Mouse (Mus musculus) retina, postnatal 1 day (tissue): Measurements from ENCODE around the gene Wnk1.
A peak's percentile ranks its signal among the peaks of the same experiment; 100 is the strongest.
"Not testable (repeated sequence)": the region's sequence is repeated elsewhere in the genome, so short reads cannot be mapped to it uniquely, and the experiment has no call there.

Source experiments
- DNase-seq: peaks from one replicate; pipeline ENCODE4 v3.0.0-alpha.2; 2012

The Wnk1 gene

DNA sequence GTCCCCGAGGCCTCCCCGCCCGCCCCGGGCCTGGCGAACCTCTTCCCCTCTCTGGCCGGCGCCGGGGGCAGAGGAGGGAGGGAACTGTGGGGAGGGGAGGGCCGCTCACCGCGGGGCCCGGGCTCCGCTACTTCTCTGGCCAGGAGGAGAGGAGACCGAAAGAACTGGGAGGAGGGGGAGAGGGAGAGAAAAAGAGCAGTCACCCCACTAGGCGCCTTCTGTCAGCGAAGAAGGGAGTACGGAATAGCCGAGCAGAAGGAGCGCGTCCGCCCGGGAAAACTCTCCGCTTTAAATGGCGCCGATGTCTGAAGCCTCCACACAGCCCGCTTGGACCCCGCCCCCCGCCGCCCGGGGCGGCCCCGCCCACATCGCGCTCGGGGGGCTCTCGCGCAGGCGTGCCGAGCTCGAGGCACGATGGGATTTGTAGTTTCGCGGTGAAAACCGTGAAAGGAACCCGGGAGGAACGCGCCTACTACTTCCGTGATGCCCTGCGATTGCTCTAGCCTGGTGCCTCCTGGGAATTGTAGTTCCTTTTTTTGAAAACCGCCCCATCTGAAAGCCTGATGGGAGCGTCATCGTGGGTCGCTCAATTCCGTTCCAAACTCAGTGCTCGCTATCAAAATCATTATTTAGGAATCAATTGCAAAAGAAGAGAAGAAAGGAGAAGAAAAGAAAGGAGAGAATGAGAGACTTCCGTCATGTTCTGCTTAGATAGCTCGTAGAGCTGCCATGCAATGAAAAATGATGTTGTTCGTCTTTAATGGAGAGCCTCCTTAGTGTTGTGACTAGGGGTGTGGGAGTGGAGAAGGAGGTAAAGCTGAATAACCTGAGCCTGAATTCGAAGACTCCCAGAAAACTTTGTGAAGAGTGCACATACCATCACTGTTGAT lies at the start of gene Wnk1:
Gene Wnk1 (minus strand): TSS at position 307 of the 890 bp plus-strand sequence.
- peak; percentile 99 for DNase-seq

DNA sequence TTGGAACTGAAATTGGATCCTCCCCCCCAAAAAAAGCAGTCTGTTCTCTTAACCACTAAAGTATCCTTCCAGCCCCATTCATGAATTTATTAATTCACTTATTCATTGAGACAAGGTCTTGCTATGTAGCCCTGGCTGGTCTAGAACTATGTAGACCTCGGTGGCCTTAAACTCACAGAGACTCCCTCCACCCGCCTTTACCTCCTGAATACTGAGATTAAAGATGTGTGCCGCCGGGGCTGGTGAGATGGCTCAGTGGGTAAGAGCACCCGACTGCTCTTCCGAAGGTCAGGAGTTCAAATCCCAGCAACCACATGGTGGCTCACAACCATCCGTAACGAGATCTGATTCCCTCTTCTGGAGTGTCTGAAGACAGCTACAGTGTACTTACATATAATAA lies 48.6 kb upstream of the Wnk1 start:
- not testable (repeated sequence) for DNase-seq

DNA sequence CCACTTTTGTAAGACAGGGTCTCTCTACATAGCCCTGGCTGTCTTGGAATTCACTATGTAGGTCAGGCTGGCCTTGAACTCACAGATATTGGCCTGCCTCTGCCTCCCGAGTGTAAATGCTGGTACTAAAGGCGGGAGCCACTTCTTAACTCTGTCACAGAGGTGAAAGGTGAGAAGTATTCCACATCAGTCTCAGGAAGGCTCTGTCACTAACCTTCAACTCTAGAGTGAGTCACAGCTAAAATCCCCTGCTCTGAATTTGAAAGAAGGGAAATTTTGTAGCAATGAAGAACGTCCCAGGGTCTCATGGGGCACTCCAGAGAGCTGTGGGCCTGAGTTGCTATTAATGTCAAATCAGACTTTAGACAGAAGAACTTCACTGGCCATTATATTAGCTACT lies 47.4 kb upstream of the Wnk1 start:
- no peak for DNase-seq

DNA sequence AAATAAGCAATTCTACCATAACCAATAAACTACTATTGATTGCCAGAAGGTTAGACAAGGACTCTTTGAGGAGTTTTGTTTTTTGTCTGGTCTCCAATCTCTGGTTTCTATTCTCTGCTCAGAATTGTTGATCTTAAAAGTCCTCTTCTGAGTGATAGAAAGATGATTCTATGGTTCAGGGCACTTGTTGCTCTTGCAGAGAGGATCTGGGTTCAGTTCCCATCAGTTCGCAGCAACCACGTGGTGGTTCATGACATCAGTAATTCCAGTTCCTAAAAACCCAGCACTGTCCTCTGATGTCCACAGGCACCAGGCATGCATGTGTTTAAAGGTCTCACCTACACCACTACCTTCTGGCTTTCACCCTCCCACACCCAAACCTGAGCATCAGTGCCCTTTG lies 46.5 kb upstream of the Wnk1 start:
- DNase-seq, result no peak

DNA sequence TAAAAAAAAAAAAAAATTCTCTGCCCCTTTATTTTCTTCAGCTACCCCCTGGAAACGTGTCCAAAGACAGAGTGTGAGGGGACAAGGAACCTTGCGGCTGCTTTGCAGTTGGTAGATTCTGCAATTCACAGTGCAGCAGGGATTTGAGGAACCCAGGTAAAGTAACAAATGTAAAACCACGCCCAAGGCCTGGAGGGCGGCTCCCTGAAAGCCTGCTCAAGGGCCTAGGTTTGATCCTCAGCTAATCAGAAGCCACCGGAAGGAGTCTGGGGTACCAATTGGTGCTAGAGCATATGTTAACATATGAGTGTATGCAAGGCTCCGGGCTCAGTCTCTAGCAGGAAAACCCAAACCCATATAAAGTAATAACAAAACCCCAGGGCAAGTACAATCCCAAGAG lies 45.0 kb upstream of the Wnk1 start:
- DNase-seq, result no peak

DNA sequence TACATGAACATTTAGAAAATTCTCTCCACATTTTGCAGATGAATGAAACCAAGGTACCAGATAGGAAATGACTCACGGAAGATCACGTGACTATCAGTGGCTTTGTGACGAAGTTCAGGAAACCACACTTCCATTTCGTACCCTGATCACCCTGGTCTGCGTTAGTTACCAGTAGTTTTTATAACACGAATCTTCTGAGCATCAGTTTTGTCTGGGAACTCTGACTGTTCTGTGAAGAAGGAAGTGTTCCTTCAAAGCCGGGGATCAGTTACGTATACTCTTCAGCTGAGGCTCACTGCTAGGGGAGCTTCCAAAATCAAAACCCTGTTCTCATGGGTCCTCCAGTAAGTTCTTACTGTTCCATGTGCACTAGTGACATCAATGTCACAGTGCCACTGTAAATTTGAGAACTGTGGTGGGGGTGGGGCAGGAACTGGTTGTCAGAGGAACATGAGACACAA lies 44.5 kb upstream of the Wnk1 start:
- DNase-seq, result no peak

DNA sequence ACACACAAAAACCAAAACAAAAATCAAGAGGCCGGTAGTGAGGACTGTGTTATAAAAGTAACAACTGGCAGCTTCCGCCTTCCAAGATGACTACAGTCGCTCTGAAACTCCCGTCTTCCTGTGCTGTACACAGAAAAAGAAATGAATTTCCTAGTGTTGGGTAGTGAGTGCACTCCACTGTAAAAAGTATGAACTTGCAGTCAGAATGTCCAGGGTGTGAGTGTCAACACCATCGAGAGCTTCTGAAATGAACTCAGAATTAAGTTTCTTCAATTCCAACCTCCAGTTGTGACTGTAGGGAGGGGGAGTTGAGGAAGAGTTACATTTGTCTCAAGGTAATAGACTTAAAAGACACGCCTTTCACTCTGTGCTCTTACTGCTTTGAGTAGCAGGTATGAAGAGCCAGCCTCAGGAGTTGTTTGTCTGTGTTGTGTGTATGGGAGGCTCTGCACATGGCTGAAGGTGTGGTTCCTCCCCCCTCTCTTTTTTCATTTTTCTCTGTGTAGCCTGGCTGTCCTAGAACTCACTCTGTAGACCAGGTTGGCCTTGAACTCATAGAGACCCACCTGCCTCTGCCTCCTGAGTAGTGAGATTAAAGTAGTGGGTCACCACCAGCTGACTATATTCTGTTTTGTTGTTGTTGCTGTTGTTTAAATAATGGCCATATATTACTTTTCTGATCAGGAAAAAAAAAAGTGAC lies 43.9 kb upstream of the Wnk1 start:
- DNase-seq, result no peak

DNA sequence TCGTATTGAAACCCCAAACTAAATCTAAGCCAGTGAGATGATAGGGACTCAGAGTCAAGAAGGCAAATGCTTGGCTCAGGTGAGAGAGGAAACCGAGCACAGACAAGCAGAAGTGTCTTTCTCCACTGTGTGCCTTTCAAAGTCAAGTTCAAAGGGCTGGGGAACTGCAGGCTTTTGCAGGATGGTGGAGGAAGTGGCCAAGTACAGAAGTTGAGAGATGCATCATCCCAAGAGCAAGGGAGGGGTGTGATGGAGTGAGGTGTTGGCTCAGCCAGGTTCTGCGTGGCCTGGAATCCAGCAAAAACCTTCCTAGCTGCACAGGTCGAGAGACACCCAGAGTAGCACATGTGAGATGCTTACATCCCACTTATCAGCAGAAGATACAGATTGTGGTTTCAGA lies 43.0 kb upstream of the Wnk1 start:
- DNase-seq, result no peak

DNA sequence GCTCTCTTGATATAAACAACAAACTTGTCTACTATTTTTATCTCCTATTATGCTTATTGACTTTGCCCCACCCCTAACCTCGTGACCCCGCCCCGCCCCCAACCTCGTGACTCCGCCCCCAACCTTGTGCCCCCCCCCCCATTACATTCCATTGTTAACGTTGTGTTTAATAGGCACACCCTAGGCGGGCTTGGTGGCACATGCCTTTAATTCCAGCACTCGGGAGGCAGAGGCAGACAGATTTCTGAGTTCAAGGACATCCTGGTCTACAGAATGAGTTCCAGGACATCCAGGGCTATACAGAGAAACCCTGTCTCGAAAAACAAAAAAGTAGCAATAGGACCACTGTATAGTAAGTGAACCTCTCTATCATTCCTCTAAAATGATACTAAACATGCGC lies 41.1 kb upstream of the Wnk1 start:
- no peak for DNase-seq

DNA sequence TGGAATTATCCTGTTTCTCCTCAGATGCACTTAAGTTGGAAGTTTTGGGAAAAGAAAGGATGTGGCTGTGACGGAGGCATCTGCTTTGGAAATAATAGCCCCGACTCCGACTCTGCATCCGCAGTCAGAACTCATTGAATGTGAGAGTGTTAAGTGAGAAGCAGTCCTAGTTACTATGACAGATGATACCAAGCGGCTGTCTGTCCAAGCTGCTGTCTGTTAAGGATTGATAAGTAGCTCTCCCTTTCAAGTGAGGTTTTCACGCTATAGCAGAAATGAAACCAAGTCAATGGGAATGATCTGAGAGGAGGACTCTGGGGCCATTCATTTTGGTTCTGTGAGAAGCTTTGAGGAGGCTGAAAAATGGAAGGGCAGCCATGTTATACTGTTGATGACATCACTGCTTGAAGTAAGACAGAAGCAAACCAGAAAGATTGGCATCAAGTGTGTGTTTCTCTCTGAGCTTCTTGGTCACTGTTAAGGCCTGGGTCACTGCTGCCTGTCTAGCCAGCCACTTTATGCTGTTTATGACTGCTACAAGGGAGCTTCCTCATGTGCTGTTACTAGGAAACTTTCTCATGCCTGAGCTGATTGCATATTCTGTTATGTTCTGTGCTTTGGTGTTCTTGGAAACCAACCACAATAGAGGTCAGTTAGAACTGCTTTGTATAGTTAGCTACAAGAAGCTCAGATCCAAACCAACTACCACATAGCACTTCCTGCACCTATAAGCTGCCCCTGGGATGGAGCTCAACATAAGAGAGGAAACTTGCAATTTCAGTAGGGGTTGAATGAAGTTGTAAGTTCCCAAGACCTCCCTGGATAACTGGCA lies 38.4 kb upstream of the Wnk1 start:
- DNase-seq, result no peak

DNA sequence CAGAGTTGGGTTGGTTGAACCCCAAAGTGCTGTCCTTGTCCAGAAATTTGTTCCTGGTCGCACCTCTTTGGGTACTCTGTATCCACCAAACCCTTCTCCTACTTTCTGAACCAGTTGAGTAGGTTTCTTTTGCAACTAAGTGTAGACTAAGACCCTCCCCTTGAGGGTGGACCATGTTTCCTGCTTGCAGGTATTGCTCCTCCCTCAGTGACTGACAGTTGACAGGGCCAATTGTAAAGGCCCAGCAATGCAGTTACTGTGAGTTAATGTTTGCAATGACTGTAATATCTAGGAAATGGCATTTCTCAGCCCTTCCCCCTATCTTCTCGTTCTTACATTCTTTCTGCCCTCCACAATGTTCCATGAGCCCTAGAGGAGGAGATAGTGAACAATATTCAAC lies 34.2 kb upstream of the Wnk1 start:
- no peak for DNase-seq

DNA sequence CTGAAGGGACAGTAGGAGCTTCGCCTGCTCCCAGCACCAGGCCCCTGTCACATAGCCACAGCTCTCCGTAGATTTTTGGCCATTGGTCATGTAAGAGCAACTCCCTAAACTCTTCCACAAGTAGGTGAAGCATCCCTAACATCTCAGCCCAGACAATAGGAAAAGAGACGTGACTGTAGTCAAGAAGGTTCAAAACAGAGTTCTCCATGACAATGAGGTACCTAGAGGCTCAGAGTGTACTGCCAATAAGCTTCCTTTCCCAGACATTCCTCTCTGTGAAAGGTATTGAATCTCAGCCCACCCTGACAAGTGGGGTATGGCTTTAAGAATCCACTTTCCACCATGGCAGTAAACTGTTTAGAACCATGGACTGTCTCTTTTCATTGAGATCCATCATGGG lies 31.1 kb upstream of the Wnk1 start:
- no peak for DNase-seq

DNA sequence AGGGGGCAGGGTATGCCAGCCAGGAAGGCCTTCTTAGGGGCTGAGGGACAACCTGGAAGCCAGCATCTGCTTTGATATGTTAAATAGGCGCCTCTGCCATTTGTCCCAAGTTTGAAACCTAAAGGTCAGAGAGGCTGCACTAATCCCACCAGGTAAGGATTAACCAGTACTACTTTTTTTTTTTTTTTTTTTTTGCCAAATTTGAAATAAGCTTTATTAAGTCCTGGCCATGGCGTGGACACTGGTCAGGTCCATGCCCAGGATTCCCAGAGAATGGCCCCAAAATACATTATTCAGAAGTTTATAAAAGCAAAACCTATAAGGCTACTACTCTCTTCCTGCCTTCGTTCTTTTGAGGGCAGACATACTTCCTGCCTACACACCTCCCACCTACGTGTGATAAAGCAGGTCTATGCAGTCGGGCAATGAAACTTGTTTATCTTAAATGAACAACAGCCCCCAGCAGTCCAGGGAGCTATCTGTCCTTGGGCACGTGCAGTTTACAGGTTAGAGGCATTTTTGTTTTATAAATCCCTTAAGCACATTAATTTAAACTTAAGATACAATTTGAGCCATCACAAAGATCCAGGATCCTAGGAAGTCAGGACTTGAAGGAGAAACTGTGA lies 27.2 kb upstream of the Wnk1 start:
- DNase-seq, result no peak

DNA sequence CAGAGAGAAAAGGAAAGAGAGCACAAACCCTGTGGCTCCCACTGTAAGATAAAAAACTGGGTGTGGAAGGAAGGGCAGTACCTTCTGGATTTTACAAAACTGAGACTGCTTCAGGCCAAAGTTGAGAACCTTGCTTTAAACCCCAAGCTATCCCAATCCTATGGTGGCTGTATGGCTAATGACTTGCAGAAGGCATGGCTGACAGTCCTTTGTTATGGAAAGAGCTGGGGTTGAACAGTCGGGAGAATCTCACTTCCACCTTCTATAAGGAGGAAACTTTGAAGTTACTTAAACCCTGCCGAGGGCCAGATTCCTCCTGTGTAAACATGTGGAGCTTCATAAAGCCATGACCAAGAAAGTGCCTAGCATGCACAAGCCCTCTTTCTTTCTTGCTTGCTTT lies 26.2 kb upstream of the Wnk1 start:
- no peak for DNase-seq

DNA sequence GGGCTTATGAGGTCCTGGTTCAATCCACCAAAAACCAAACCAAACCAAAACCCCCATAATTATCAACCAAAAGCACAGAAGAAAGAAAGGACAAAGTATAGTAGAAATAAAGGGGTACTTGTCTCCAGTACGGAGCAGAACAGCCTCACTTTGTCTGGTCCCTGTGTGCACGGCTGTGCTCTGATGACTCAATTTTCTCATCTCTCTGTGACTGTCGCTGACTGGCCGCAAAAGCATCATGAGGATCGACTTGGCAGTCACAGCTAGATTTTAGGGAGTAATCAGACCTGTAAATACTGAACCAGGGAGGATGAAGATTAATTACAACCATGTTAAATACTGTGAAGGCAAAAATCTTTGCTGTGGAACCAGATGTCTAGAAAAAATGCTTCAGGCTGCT lies 24.5 kb upstream of the Wnk1 start:
- no peak for DNase-seq

DNA sequence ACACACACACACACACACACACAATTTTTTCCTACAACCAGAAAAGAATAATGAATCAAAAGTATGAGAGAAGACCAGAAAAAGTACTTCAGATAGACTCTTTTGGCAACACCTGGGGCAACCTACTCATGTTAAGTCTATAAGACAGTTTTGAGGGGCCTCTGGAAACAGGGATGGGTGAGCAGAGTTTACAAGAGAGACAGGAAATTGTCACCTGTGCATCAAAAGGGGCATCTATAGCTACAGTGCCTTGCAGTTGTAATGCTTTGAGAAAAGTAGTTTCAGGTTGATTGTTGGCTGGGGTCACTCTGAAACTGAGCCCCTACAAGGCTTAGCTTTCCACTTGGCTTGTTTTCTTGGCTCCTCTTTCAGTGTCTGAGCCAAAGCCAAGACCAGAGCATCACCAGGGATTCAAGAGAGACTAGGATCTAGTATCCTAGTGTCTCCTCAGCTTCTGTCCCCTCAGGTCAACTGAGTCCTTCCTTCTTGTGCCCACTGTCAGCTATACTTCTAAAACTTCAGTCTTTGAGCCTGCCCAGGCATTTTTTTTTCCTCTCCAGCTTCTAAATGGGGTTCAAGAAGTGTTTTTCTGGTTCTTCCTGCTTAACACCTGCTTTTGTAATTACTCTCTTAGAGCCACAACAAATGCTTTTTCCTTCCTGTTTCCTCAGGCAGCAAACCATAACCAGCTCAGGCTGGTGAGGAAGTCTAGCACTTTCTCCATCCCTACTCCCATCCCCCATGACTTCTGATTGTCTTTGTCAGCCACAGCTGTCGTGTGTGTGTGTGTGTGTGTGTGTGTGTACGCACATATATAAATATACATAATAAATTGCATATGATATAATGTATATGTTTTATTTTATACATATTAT lies 17.4 kb upstream of the Wnk1 start:
- DNase-seq, result no peak

DNA sequence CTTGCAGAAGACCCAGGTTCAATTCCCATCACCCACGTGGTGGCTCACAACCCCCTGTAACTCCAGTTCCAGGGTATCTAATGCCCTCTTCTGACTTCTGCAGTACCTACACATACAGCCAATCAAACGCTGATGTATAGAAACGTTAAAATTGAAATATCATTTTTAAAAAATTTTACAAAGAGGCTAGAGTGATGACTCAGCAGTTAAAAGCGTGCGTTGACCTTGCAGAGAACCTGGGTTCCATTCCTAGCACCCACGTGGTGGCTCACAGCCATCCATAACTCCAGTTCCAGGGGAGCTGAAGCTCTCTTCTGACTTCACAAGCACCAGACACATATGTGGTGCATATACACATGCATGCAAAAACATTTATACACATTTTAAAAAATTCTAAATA lies 15.9 kb upstream of the Wnk1 start:
- no peak for DNase-seq

DNA sequence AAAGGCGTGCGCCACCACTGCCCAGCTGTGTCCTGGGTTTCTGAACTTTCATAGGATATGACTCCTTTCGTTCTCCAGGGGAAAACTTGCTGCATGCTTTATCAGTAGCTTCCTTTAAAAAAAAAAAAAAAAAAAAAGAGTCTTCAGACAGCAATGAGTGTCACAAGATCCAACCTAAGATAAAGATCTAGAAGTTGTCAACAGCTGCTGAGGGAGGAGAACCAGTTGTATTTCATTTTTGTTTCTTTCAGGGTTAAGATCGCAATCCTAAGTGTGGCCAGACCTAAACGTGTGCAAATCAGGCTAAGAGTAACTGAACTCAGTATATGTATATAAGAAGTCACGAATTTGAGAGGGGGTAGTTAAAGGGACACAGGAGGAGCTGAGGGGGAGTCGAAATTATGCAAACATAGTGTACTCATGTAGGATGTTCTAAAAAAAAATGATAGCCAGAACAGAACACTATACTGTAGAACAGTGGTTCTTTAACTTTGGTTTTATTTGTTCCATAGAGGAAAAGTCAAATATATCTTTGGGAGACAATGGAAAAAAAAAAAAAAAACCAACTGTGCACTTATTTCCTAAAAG lies 9.3 kb upstream of the Wnk1 start:
- no peak for DNase-seq

DNA sequence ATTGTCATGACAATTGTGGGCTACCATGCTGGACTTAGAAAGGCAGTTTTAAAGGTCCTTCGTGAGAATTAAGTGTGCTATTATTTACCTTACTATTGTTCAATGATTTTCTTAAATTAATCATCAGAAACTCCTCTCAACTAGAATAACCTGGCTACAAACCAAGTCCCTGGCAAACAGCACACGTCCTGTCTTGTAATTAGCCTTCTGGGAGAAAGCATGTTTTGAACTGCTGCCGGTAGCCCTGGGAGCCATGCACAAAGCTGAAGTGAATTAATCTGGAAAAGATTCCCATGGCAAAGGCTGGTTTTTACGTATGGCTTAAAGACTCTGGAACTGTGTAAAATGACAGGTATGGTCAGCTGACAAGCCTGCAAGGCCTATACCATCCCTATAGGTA lies 6.9 kb upstream of the Wnk1 start:
- no peak for DNase-seq

DNA sequence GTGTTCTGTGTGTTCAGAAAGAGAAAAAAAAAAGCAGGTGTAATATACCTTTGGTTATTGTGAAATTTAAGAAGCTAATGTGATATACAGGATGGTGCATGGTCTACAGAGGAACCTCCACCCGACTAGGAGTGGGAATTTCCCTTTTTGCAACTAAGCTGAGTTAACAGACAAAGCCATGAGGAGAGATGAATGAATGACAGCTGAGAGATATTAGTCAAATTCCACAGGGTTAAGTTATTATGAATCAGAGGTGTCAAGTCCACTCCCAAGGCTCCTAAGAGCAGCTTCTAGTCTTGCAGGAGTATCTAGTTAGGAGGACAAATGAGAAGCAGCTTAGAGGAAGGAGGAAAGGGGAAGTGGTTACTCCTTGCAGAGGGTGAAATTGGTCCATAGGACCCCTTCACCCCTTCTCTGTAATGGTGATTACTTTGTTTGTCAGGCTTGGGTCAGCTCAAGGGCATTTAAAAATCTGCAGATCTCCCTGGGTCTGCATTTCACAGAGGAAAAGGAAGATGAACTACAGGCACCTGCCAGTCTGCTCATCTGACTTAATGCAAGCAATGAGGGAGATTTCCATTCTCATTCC lies 4.3 kb upstream of the Wnk1 start:
- DNase-seq, result no peak

DNA sequence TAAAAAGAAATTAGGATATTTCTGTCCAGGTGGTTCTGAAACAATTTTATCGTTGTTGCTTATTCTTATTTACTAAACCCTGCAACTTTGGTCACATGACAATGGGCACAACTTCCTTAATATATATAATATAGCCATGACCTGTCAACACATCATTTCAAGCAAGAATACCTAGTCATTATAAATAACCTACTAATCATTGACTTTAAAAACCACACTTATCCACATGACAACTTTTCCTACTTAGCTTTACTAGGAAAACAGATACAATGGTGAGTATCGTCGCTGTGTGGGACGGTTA lies 2.0 kb upstream of the Wnk1 start:
- no peak for DNase-seq
